Mouse (Mus musculus): ENCODE measurements around the gene Ankrd34a. TPM values are rescaled to one million over a fixed set of nuclear protein-coding genes. Genes with fewer than 3 reads are reported as not detected.

Ankrd34a gene
- polyA plus RNA-seq, 1 experiment from 2014 or later: 9.5 TPM

GRCm38 (mm10) chr3:96573611-96574511 lies 22.6 kb upstream of the Ankrd34a start:
- 41% methylated on average over 19 of the region's 19 CpGs for WGBS
- H3K27ac ChIP-seq (ENCODE audit: poor library complexity, severe bottlenecking): 0 out of 2 replicates have a peak overlapping the region, but pooled peaks have one; percentile 1
- H3K4me3 ChIP-seq: no peak overlapping the region
- H3K4me1 ChIP-seq (replicated peaks): peaks cover 75% of the 10 kb centered on the region
- ATAC-seq (ENCODE audit: insufficient number of reproducible peaks, low FRiP score): no peak
- peak overlapping the region; percentile 46 for H3K9ac ChIP-seq
- H3K27me3 ChIP-seq (replicated peaks): no peaks in the 10 kb centered on the region
- 0 out of 2 replicates have a peak overlapping the region, but pooled peaks have one; percentile 2 for H3K4me2 ChIP-seq
- no peaks in the 10 kb centered on the region for H3K9me3 ChIP-seq (replicated peaks)
- no peaks in the 10 kb centered on the region for H3K36me3 ChIP-seq

- peaks cover 71% of the 10 kb centered on the region for H3K4me1 ChIP-seq (replicated peaks)
- peak overlapping the region; percentile 60 for H3K4me2 ChIP-seq
- peak overlapping the region; percentile 98 for H3K27ac ChIP-seq (ENCODE audit: poor library complexity, severe bottlenecking)
- H3K27me3 ChIP-seq (replicated peaks): no peaks in the 10 kb centered on the region
- no peak for ATAC-seq (ENCODE audit: insufficient number of reproducible peaks, low FRiP score)
- no peak overlapping the region for H3K4me3 ChIP-seq
- H3K9ac ChIP-seq: no peak overlapping the region
- H3K36me3 ChIP-seq: no peaks in the 10 kb centered on the region
- H3K9me3 ChIP-seq (replicated peaks): no peaks in the 10 kb centered on the region
- 79% methylated on average over 8 of the region's 8 CpGs for WGBS
Observed at GRCm38 (mm10) chr3:96575272-96575984, 21.0 kb upstream of the Ankrd34a start.

GRCm38 (mm10) chr3:96576005-96576658 lies 20.3 kb upstream of the Ankrd34a start:
- H3K4me1 ChIP-seq (replicated peaks): peaks cover 71% of the 10 kb centered on the region
- H3K36me3 ChIP-seq: no peaks in the 10 kb centered on the region
- no peaks in the 10 kb centered on the region for H3K27me3 ChIP-seq (replicated peaks)
- no peaks in the 10 kb centered on the region for H3K9me3 ChIP-seq (replicated peaks)
- 34% methylated on average over 14 of the region's 14 CpGs for WGBS
- peak; percentile 40 for ATAC-seq (ENCODE audit: insufficient number of reproducible peaks, low FRiP score)
- H3K4me3 ChIP-seq: peak overlapping the region; percentile 27
- H3K4me2 ChIP-seq: peak overlapping the region; percentile 60
- H3K9ac ChIP-seq: 0 out of 2 replicates have a peak overlapping the region, but pooled peaks have one; percentile 57
- peak overlapping the region; percentile 98 for H3K27ac ChIP-seq (ENCODE audit: poor library complexity, severe bottlenecking)

- peak within 1 kb of the TSS; percentile 27 for H3K4me3 ChIP-seq
- H3K4me2 ChIP-seq: peak within 1 kb of the TSS; percentile 60
- peak within 1 kb of the TSS; percentile 57 for H3K9ac ChIP-seq
- peaks cover 67% of the 10 kb centered on the region for H3K4me1 ChIP-seq (replicated peaks)
- peak within 1 kb of the TSS; percentile 98 for H3K27ac ChIP-seq (ENCODE audit: poor library complexity, severe bottlenecking)
- H3K9me3 ChIP-seq (replicated peaks): no peaks in the 10 kb centered on the region
- peak; percentile 92 for ATAC-seq (ENCODE audit: insufficient number of reproducible peaks, low FRiP score)
- no peaks in the 10 kb centered on the region for H3K36me3 ChIP-seq
- 9% methylated on average over 17 of the region's 17 CpGs for WGBS
- H3K27me3 ChIP-seq (replicated peaks): no peaks in the 10 kb centered on the region
Observed at GRCm38 (mm10) chr3:96576690-96577541, 19.5 kb upstream of the Ankrd34a start, which contains the start of gene Gm16253. Gene Gm16253 (plus strand): TSS chr3:96576984.

- Histone ChIP-seq H3K4me2 (peak overlapping the region; percentile 60), H3K4me1 (replicated peaks) (peaks cover 64% of the 10 kb centered on the region), H3K27ac (ENCODE audit: poor library complexity, severe bottlenecking) (peak overlapping the region; percentile 98), H3K36me3 (no peaks in the 10 kb centered on the region), H3K27me3 (replicated peaks) (no peaks in the 10 kb centered on the region), H3K4me3 (peak overlapping the region; percentile 27; the same call in 1 of the 2 replicates), H3K9me3 (replicated peaks) (no peaks in the 10 kb centered on the region), H3K9ac (peak overlapping the region; percentile 57)
- ATAC-seq (ENCODE audit: insufficient number of reproducible peaks, low FRiP score): no peak
- WGBS: 76% methylated on average over 4 of the region's 4 CpGs
Observed at GRCm38 (mm10) chr3:96577566-96577965, 18.9 kb upstream of the Ankrd34a start.

GRCm38 (mm10) chr3:96578561-96579238 lies 17.7 kb upstream of the Ankrd34a start:
- Histone ChIP-seq H3K27ac (ENCODE audit: poor library complexity, severe bottlenecking) (peak overlapping the region; percentile 47), H3K4me1 (replicated peaks) (peaks cover 57% of the 10 kb centered on the region), H3K9ac (0 out of 2 replicates have a peak overlapping the region, but pooled peaks have one; percentile 30), H3K4me3 (no peak overlapping the region), H3K4me2 (no peak overlapping the region), H3K36me3 (no peaks in the 10 kb centered on the region), H3K27me3 (replicated peaks) (no peaks in the 10 kb centered on the region), H3K9me3 (replicated peaks) (no peaks in the 10 kb centered on the region)
- no peak for ATAC-seq (ENCODE audit: insufficient number of reproducible peaks, low FRiP score)
- WGBS: 80% methylated on average over 12 of the region's 12 CpGs

- H3K4me3 ChIP-seq: no peak overlapping the region
- H3K27ac ChIP-seq (ENCODE audit: poor library complexity, severe bottlenecking): peak overlapping the region; percentile 47; the same call in 1 of the 2 replicates
- H3K27me3 ChIP-seq (replicated peaks): no peaks in the 10 kb centered on the region
- H3K9ac ChIP-seq: 0 out of 2 replicates have a peak overlapping the region, but pooled peaks have one; percentile 34
- peaks cover 51% of the 10 kb centered on the region for H3K4me1 ChIP-seq (replicated peaks)
- no peak for ATAC-seq (ENCODE audit: insufficient number of reproducible peaks, low FRiP score)
- peaks cover 3% of the 10 kb centered on the region; the same call in 1 of the 2 replicates for H3K36me3 ChIP-seq
- H3K9me3 ChIP-seq (replicated peaks): no peaks in the 10 kb centered on the region
- no peak overlapping the region for H3K4me2 ChIP-seq
- WGBS: 76% methylated on average over 4 of the region's 4 CpGs
Observed at GRCm38 (mm10) chr3:96579239-96579750, 17.1 kb upstream of the Ankrd34a start.

GRCm38 (mm10) chr3:96579885-96580454 lies 16.5 kb upstream of the Ankrd34a start:
- 0 out of 2 replicates have a peak, but pooled peaks have one; percentile 19 for ATAC-seq (ENCODE audit: insufficient number of reproducible peaks, low FRiP score)
- Histone ChIP-seq H3K27ac (ENCODE audit: poor library complexity, severe bottlenecking) (peak overlapping the region; percentile 47; the same call in 1 of the 2 replicates), H3K27me3 (replicated peaks) (no peaks in the 10 kb centered on the region), H3K4me3 (peak overlapping the region; percentile 25), H3K36me3 (peaks cover 4% of the 10 kb centered on the region; the same call in 1 of the 2 replicates), H3K9me3 (replicated peaks) (no peaks in the 10 kb centered on the region), H3K4me1 (replicated peaks) (peaks cover 47% of the 10 kb centered on the region), H3K4me2 (peak overlapping the region; percentile 61), H3K9ac (peak overlapping the region; percentile 73)
- 7% methylated on average over 16 of the region's 16 CpGs for WGBS

GRCm38 (mm10) chr3:96581141-96581540 lies 15.3 kb upstream of the Ankrd34a start:
- H3K4me2 ChIP-seq: peak overlapping the region; percentile 61; the same call in 1 of the 2 replicates
- H3K27me3 ChIP-seq (replicated peaks): no peaks in the 10 kb centered on the region
- H3K4me1 ChIP-seq (replicated peaks): peaks cover 36% of the 10 kb centered on the region
- ATAC-seq (ENCODE audit: insufficient number of reproducible peaks, low FRiP score): no peak
- peaks cover 4% of the 10 kb centered on the region; the same call in 1 of the 2 replicates for H3K36me3 ChIP-seq
- no peak overlapping the region for H3K27ac ChIP-seq (ENCODE audit: poor library complexity, severe bottlenecking)
- H3K9me3 ChIP-seq (replicated peaks): no peaks in the 10 kb centered on the region
- WGBS: 44% methylated on average over 6 of the region's 6 CpGs
- H3K9ac ChIP-seq: 0 out of 2 replicates have a peak overlapping the region, but pooled peaks have one; percentile 19
- H3K4me3 ChIP-seq: no peak overlapping the region

All from heart, embryonic 12.5 days (tissue).